Mouse (Mus musculus): Measurements from ENCODE around the gene Arhgap10.

GRCm38 (mm10) chr8:77432726-77433125 lies 85.0 kb downstream of the Arhgap10 start:
- no peak for TF ChIP-seq TAL1 (IDR thresholded peaks at IDR 0.05; ENCODE audit: low read length)
- no peak for TF ChIP-seq GATA1 (IDR thresholded peaks at IDR 0.05; ENCODE audit: low read length)
